Mouse (Mus musculus) cerebellum, adult 8-10 months (tissue): ENCODE measurements around the gene Mettl7a3.
"Not testable (repeated sequence)": the region's sequence is repeated elsewhere in the genome, so short reads cannot be mapped to it uniquely, and the experiment has no call there.

Source experiments
- DNase-seq: peaks from one replicate; pipeline ENCODE4 v3.0.0; 2022

The Mettl7a3 gene

GRCm38 (mm10) chr15:100334629-100335028 is at the start of gene Mettl7a3:
Gene Mettl7a3, plus strand, starts transcription at chr15:100334929.
- DNase-seq, result no peak

DNA sequence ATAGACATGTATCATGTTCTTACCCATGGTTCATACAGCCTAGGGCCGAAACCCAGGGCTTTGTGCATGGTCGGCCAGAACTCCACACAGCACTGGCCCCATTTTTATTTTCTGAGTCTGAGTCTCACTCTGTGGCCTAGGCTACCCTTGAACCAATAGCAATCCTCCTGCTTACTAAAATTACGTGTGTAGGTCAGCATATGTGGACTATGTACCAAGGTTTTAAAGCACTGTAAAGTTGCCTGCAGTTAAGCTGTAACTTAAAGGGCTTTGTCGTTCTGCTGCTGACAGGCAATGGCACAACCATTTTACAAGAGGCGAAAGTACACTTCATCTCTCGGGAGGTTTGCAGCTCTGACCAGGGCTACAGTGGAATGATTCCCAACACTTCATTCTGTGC is 45.7 kb upstream of the Mettl7a3 start:
- DNase-seq, result no peak

- DNase-seq, result no peak
Measured at GRCm38 (mm10) chr15:100290858-100291257, 43.9 kb upstream of the Mettl7a3 start.

- DNase-seq, result no peak
Measured at GRCm38 (mm10) chr15:100292326-100292725, 42.4 kb upstream of the Mettl7a3 start.

GRCm38 (mm10) chr15:100297856-100298255 is 36.9 kb upstream of the Mettl7a3 start:
- no peak for DNase-seq

DNA sequence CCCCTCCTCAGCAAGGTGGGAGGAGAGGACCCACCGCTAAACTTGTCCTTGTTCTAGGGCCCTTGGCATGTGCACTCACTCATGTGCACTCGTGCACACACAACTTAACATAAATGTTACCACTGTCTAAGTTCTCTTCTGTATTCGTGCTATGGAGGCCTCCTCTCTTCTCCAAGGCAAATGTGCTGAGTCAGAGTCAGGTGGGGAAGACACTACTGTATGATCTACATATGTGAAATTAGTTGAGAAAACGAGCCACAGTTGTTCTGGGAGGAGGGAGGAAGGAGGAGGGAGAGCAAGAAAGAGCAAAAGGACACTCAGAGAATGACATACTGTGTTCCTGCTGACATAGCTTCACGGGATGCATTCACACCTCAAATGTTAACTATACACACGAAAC is 34.2 kb upstream of the Mettl7a3 start:
- no peak for DNase-seq

- DNase-seq, result no peak
Measured at GRCm38 (mm10) chr15:100301556-100301955, 33.2 kb upstream of the Mettl7a3 start.

DNA sequence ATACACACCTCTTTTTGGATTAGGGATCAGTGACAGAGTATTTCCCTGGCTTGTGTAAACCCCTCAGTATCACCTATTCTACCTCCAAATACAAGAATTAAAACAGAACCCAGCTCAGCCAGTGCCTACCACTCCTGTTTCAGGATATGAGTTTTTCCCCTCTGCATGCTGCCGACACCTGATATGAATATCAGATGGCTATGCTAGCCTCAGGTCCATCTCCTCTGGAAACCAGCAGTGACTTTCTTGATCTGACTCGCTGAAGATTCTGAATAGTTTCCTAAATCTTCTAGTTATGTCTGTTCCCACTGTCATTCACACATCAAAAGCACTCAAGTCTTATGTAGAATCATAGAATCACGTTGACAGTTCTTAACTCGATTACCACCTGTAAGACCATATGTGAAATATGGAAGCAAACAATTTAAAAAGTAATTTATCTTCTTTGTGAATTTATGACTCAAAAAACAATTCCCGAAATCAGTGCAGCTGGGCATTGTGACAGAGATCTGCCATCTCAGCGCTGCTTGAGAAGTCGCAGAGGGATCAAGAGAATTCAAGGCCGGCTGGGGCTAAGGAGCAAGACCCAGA is 31.2 kb upstream of the Mettl7a3 start:
- peak; percentile 22 for DNase-seq

DNA sequence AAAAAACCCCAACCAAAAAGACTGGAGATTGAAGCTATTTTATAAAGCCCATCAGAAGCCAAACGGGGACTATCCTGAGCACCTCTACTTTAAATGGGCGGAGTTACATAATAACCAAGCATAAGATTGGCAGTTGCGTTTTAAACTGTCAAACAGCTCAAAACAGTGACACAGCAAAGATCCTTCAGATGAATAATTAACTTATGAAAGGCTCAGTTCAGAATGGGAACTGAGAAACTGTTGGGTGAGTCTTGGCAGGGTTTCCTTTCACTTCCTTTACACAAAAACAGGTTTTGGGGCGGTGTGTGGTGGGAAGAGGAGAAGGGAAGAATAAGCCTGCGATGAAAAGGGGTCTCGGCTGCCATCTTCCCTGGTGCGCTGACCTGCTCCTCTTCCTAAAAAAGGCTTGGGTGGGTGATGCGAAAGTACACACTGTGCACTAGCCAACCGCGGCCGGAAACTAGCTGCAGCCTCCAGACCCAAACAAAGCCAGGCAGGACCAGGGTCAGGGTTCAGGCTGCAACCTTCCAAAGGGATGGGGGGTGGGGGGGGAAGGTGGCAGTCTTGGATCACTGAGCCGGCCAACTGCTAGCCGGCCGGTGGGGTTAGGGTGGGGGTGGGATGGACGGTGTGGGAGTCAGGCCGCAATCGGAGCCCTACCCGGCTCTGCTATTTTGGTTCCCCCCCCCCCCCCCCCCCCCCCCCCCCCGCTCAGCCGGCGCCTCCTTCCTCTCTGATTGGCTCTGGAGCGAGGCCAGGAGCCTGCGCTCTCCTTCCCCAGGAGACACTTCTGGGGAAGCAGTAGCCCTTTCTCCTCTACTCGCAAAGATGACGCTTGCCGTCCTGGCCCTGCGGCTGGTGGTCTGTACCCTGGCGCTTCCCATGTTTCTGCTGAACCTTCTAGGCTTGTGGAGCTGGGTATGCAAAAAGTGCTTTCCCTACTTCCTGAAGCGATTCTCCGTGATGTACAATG is 30.4 kb upstream of the Mettl7a3 start, which contains the start of gene Mettl7a1:
TSS of gene Mettl7a1 (plus strand) at position 122 of the 973 bp plus-strand sequence.
- DNase-seq, result peak; percentile 83

- DNase-seq, result no peak
Measured at GRCm38 (mm10) chr15:100306201-100306600, 28.5 kb upstream of the Mettl7a3 start.

GRCm38 (mm10) chr15:100307438-100308096 is 27.2 kb upstream of the Mettl7a3 start:
- DNase-seq, result peak; percentile 38

GRCm38 (mm10) chr15:100312346-100312745 is 22.4 kb upstream of the Mettl7a3 start:
- DNase-seq, result no peak

DNA sequence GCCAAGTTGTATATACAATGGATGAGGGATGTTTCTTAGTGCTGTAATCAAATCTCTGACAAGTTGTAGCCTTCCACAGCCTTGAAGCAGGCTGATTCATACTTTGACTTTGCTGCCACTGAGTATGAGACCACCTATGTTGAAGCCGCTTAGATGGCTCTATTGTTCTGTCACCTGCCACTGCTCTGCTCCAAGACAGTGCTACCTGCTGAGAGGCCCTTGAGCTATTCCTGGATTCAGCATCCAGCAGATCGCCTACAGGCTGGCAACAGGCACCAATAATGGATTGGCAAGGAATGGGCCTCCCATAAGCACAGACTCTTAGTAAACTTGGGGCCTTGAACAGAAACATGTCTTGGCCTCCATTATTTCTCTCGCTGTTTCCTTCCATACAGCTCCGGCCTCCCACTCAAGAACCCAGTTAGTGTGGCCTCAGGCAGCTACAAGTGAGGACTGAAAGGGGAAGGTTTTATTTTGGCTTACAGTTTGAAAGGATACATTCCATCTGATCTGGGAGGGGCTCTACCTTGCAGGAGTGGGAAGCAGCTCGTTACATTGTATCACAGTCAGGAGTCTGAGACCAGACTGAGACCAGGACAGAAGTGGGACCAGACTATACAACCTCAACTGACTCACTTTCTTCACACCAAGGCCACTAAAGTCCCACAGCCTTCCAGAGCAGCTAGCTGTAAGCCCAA is 20.1 kb upstream of the Mettl7a3 start:
- no peak for DNase-seq

DNA sequence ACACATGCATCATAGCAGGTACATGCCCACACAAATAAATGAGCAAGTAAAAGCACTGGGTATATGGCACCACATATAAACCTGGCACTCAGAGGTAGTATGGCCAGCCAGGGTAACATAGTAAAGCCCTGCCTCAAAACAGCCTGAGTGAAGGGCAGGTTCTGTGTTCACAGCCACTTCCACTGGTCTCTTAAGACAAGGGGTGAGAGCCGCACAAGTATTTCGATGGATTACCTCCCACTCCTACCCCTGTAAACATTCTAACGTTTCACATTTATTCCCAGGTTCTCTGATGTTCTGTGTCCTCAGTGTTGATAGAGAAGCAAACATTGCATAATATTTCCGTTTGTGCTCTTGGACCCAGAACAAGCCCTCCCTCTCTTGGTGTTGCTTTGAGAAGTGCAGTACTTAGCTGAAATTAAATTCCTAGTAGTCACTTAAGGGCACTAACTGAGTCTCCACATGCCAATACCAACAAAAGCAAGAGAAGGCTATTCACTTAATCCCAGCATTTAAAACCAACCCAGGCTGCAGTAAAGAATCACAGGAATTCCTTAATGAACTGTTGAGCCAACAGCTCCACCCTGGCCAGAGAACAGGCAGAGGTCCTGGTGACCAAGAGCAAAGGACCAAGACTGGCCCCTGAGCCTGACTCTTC is 16.6 kb upstream of the Mettl7a3 start:
- DNase-seq, result not testable (repeated sequence)

GRCm38 (mm10) chr15:100319884-100320283 is 14.8 kb upstream of the Mettl7a3 start:
- DNase-seq, result no peak

DNA sequence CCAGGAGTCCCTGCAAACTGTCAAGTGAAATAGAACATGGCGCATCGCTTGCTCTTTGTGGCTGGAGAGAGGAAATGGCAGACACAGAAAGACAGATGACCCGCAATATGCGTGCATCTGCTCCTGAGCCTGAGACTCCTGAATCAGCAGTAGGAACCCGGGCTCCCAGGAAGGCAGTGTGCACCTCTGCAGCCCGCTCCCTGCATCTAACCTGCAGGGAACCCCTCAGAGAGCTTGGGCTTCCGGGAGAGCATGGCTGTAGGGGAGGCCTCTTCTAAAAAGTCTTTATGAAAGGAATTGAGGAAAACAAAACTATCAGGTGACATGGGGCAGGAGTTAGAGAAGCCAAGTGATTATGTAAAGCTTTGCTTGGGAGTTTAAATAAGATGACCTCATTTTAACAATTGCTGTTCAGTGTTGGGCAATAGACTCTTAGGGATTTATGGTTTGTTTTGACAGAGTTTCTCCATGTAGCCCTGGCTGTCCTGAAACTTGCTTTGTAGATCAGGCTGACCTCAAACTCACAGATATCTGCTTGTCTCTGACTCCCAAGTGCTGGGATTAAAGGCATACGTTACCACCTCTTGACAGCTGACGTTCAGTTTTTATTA is 14.3 kb upstream of the Mettl7a3 start:
- DNase-seq, result no peak

DNA sequence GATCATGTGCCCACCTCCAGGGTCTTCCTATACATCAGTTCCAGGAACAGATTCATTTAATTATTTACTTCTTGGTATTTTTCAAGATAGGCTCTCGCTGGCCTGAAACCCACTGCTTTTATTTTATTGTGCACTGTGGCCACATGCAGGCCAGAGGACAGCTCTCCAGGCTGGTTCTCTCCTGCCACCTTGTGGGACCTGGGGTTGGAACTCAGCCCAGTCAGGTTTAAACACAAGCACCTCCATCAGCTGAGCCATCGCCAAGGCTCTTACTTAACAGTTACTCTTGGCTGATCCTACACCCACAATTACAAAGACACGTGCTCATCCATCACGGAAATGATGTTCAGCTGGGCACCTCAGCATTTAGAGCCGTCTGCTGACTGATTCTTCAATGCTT is 13.6 kb upstream of the Mettl7a3 start:
- peak; percentile 49 for DNase-seq

DNA sequence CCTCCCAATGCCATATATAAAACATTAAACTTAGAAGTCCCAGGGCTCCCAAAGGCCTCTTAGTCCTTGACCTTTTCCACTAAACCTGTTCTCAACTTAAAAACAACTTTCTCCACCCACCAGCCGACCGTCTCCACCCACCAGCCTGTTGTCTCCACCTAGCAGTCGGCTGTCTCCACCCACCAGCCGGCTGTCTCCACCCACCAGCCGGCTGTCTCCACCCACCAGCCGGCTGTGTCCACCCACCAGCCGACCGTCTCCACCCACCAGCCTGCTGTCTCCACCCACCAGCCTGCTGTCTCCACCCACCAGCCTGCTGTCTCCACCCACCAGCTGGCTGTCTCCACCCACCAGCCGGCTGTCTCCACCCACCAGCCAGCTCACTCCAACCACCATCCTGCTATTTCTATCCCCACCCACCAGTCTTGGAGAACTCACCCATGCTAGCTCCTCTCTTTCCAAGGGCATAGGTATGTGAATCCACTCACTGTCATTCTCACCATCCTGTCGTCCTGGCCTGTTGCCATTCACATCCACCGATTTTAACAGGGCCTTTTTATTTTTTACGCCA is 10.6 kb upstream of the Mettl7a3 start:
- DNase-seq, result no peak

- no peak for DNase-seq
Measured at GRCm38 (mm10) chr15:100325235-100325634, 9.5 kb upstream of the Mettl7a3 start.

DNA sequence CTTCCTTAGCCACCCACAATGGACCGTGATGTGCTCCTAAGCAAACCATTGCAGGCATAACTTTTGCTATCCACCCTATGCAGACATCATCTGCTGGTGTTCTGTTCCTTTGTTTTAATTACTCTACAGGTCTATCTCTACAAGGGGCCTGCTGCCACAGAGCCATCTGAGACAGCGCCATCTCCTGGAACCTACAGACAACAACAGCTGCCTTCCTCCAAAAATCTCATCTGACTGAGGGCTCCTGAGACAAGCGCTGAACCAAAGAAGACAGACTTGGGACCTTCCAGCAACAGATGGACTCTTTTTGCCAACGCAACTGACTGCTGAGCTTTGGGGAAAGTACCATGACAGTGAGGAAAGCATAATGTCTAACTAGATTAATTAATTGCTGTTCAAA is 6.6 kb upstream of the Mettl7a3 start:
- not testable (repeated sequence) for DNase-seq

- not testable (repeated sequence) for DNase-seq
Measured at GRCm38 (mm10) chr15:100329336-100329735, 5.4 kb upstream of the Mettl7a3 start.
